Mouse (Mus musculus): ENCODE measurements at regions not wholly inside any gene's neighbourhood (a gene's known extent, or its start where the extent isn't known, plus 50 kb on each side); places are given as distances from the start of the nearest gene placed in this dataset.

GRCm38 (mm10) chr7:75971706-75972105 lies 123.6 kb downstream of the Klhl25 start:
- no peaks in the 10 kb centered on the region for H3K27me3 ChIP-seq (ENCODE audit: control insufficient read depth, insufficient read depth, low read length)
- H3K9ac ChIP-seq (replicated peaks; ENCODE audit: low read length): no peak overlapping the region
- H3K4me1 ChIP-seq (ENCODE audit: control insufficient read depth, insufficient read depth, low read length): no peaks in the 10 kb centered on the region
- no peak overlapping the region for H3K27ac ChIP-seq (replicated peaks; ENCODE audit: low read depth, low read length)
- H3K4me2 ChIP-seq (ENCODE audit: low read depth, low read length): no peak overlapping the region
- 93% methylated on average over 3 of the region's 3 CpGs for WGBS
- ATAC-seq (replicated peaks; ENCODE audit: insufficient number of reproducible peaks, low FRiP score, low TSS enrichment, low read depth) (no peak), DNase-seq (ENCODE audit: low spot score) (no peak)
- H3K9me3 ChIP-seq (replicated peaks; ENCODE audit: control insufficient read depth, low read length): no peaks in the 10 kb centered on the region
- no peaks in the 10 kb centered on the region for H3K36me3 ChIP-seq (replicated peaks; ENCODE audit: control insufficient read depth, insufficient read depth, low read depth, low read length)
- no peak overlapping the region for H3K4me3 ChIP-seq (ENCODE audit: low read depth, low read length)

- H3K4me1 ChIP-seq (ENCODE audit: control insufficient read depth, insufficient read depth, low read length): no peaks in the 10 kb centered on the region
- 53% methylated on average over 5 of the region's 5 CpGs for WGBS
- no peak overlapping the region for H3K4me2 ChIP-seq (ENCODE audit: low read depth, low read length)
- H3K27ac ChIP-seq (replicated peaks; ENCODE audit: low read depth, low read length): no peak overlapping the region
- H3K27me3 ChIP-seq (ENCODE audit: control insufficient read depth, insufficient read depth, low read length): no peaks in the 10 kb centered on the region
- ATAC-seq (replicated peaks; ENCODE audit: insufficient number of reproducible peaks, low FRiP score, low TSS enrichment, low read depth) (no peak), DNase-seq (ENCODE audit: low spot score) (no peak)
- H3K9ac ChIP-seq (replicated peaks; ENCODE audit: low read length): no peak overlapping the region
- H3K9me3 ChIP-seq (replicated peaks; ENCODE audit: control insufficient read depth, low read length): no peaks in the 10 kb centered on the region
- no peaks in the 10 kb centered on the region for H3K36me3 ChIP-seq (replicated peaks; ENCODE audit: control insufficient read depth, insufficient read depth, low read depth, low read length)
- H3K4me3 ChIP-seq (ENCODE audit: low read depth, low read length): no peak overlapping the region
These were observed 133.4 kb downstream of the Klhl25 start for GRCm38 (mm10) chr7:75981560-75981959.

- H3K27me3 ChIP-seq (ENCODE audit: control insufficient read depth, insufficient read depth, low read length): no peaks in the 10 kb centered on the region
- no peak overlapping the region; the same call in 1 of the 2 replicates for H3K9ac ChIP-seq (replicated peaks; ENCODE audit: low read length)
- peak overlapping the region; percentile 8; the same call in 1 of the 2 replicates for H3K4me2 ChIP-seq (ENCODE audit: low read depth, low read length)
- WGBS: 26% methylated on average over 23 of the region's 23 CpGs
- ATAC-seq (replicated peaks; ENCODE audit: insufficient number of reproducible peaks, low FRiP score, low TSS enrichment, low read depth): no peak; the same call in 1 of the 2 replicates
- no peak overlapping the region for H3K4me3 ChIP-seq (ENCODE audit: low read depth, low read length)
- no peaks in the 10 kb centered on the region for H3K4me1 ChIP-seq (ENCODE audit: control insufficient read depth, insufficient read depth, low read length)
- H3K9me3 ChIP-seq (replicated peaks; ENCODE audit: control insufficient read depth, low read length): no peaks in the 10 kb centered on the region
- no peak overlapping the region for H3K27ac ChIP-seq (replicated peaks; ENCODE audit: low read depth, low read length)
- H3K36me3 ChIP-seq (replicated peaks; ENCODE audit: control insufficient read depth, insufficient read depth, low read depth, low read length): no peaks in the 10 kb centered on the region
- DNase-seq (ENCODE audit: low spot score): no peak
These were observed 135.1 kb downstream of the Klhl25 start for GRCm38 (mm10) chr7:75983029-75983808.

GRCm38 (mm10) chr7:75983809-75984171 lies 135.7 kb downstream of the Klhl25 start:
- H3K4me3 ChIP-seq (ENCODE audit: low read depth, low read length): no peak overlapping the region

GRCm38 (mm10) chr7:75998853-75999252 lies 150.7 kb downstream of the Klhl25 start:
- no peaks in the 10 kb centered on the region for H3K9me3 ChIP-seq (replicated peaks; ENCODE audit: control insufficient read depth, low read length)
- no peak overlapping the region for H3K9ac ChIP-seq (replicated peaks; ENCODE audit: low read length)
- ATAC-seq (replicated peaks; ENCODE audit: insufficient number of reproducible peaks, low FRiP score, low TSS enrichment, low read depth) (0 out of 2 replicates have a peak, but pooled peaks have one; percentile 56), DNase-seq (ENCODE audit: low spot score) (peak; percentile 28)
- H3K27me3 ChIP-seq (ENCODE audit: control insufficient read depth, insufficient read depth, low read length): no peaks in the 10 kb centered on the region
- WGBS: 36% methylated on average over 5 of the region's 5 CpGs
- no peak overlapping the region for H3K27ac ChIP-seq (replicated peaks; ENCODE audit: low read depth, low read length)
- H3K4me1 ChIP-seq (ENCODE audit: control insufficient read depth, insufficient read depth, low read length): no peaks in the 10 kb centered on the region
- no peak overlapping the region for H3K4me3 ChIP-seq (ENCODE audit: low read depth, low read length)
- H3K4me2 ChIP-seq (ENCODE audit: low read depth, low read length): no peak overlapping the region
- no peaks in the 10 kb centered on the region for H3K36me3 ChIP-seq (replicated peaks; ENCODE audit: control insufficient read depth, insufficient read depth, low read depth, low read length)

More at GRCm38 (mm10) chr7:75983809-75984171, 135.7 kb downstream of the Klhl25 start:
- ATAC-seq (replicated peaks; ENCODE audit: insufficient number of reproducible peaks, low FRiP score, low TSS enrichment, low read depth) (no peak), DNase-seq (ENCODE audit: low spot score) (no peak)
- Histone ChIP-seq H3K9ac (replicated peaks; ENCODE audit: low read length) (no peak overlapping the region), H3K27ac (replicated peaks; ENCODE audit: low read depth, low read length) (no peak overlapping the region), H3K4me2 (ENCODE audit: low read depth, low read length) (no peak overlapping the region), H3K36me3 (replicated peaks; ENCODE audit: control insufficient read depth, insufficient read depth, low read depth, low read length) (no peaks in the 10 kb centered on the region), H3K4me1 (ENCODE audit: control insufficient read depth, insufficient read depth, low read length) (no peaks in the 10 kb centered on the region), H3K27me3 (ENCODE audit: control insufficient read depth, insufficient read depth, low read length) (no peaks in the 10 kb centered on the region), H3K9me3 (replicated peaks; ENCODE audit: control insufficient read depth, low read length) (no peaks in the 10 kb centered on the region)
- 64% methylated on average over 7 of the region's 7 CpGs for WGBS

GRCm38 (mm10) chr7:75999324-75999907 lies 151.3 kb downstream of the Klhl25 start:
- Histone ChIP-seq H3K4me1 (ENCODE audit: control insufficient read depth, insufficient read depth, low read length) (no peaks in the 10 kb centered on the region), H3K9me3 (replicated peaks; ENCODE audit: control insufficient read depth, low read length) (no peaks in the 10 kb centered on the region), H3K9ac (replicated peaks; ENCODE audit: low read length) (no peak overlapping the region), H3K27me3 (ENCODE audit: control insufficient read depth, insufficient read depth, low read length) (no peaks in the 10 kb centered on the region), H3K36me3 (replicated peaks; ENCODE audit: control insufficient read depth, insufficient read depth, low read depth, low read length) (no peaks in the 10 kb centered on the region), H3K4me3 (ENCODE audit: low read depth, low read length) (no peak overlapping the region), H3K27ac (replicated peaks; ENCODE audit: low read depth, low read length) (no peak overlapping the region), H3K4me2 (ENCODE audit: low read depth, low read length) (no peak overlapping the region)
- DNase-seq (ENCODE audit: low spot score) (no peak), ATAC-seq (replicated peaks; ENCODE audit: insufficient number of reproducible peaks, low FRiP score, low TSS enrichment, low read depth) (no peak; the same call in 1 of the 2 replicates)
- WGBS: 74% methylated on average over 2 of the region's 2 CpGs

- ATAC-seq (replicated peaks; ENCODE audit: insufficient number of reproducible peaks, low FRiP score, low TSS enrichment, low read depth): no peak
- Histone ChIP-seq H3K27me3 (ENCODE audit: control insufficient read depth, insufficient read depth, low read length) (no peaks in the 10 kb centered on the region), H3K4me1 (ENCODE audit: control insufficient read depth, insufficient read depth, low read length) (no peaks in the 10 kb centered on the region), H3K9me3 (replicated peaks; ENCODE audit: control insufficient read depth, low read length) (no peaks in the 10 kb centered on the region), H3K27ac (replicated peaks; ENCODE audit: low read depth, low read length) (no peak overlapping the region), H3K36me3 (replicated peaks; ENCODE audit: control insufficient read depth, insufficient read depth, low read depth, low read length) (no peaks in the 10 kb centered on the region), H3K9ac (replicated peaks; ENCODE audit: low read length) (no peak overlapping the region), H3K4me3 (ENCODE audit: low read depth, low read length) (no peak overlapping the region), H3K4me2 (ENCODE audit: low read depth, low read length) (no peak overlapping the region)
- DNase-seq (ENCODE audit: low spot score): no peak
- 76% methylated on average over 1 of the region's 1 CpGs for WGBS
These were observed 152.9 kb downstream of the Klhl25 start for GRCm38 (mm10) chr7:76001012-76001411.

GRCm38 (mm10) chr7:76008226-76008625 lies 160.1 kb downstream of the Klhl25 start:
- Histone ChIP-seq H3K9me3 (replicated peaks; ENCODE audit: control insufficient read depth, low read length) (no peaks in the 10 kb centered on the region), H3K27ac (replicated peaks; ENCODE audit: low read depth, low read length) (no peak overlapping the region), H3K4me3 (ENCODE audit: low read depth, low read length) (no peak overlapping the region), H3K4me1 (ENCODE audit: control insufficient read depth, insufficient read depth, low read length) (no peaks in the 10 kb centered on the region), H3K27me3 (ENCODE audit: control insufficient read depth, insufficient read depth, low read length) (no peaks in the 10 kb centered on the region), H3K4me2 (ENCODE audit: low read depth, low read length) (no peak overlapping the region), H3K9ac (replicated peaks; ENCODE audit: low read length) (no peak overlapping the region), H3K36me3 (replicated peaks; ENCODE audit: control insufficient read depth, insufficient read depth, low read depth, low read length) (no peaks in the 10 kb centered on the region)
- no peak for ATAC-seq (replicated peaks; ENCODE audit: insufficient number of reproducible peaks, low FRiP score, low TSS enrichment, low read depth)
- 69% methylated on average over 6 of the region's 6 CpGs for WGBS
- DNase-seq (ENCODE audit: low spot score): no peak

Measured in embryonic facial prominence, embryonic 11.5 days (tissue).